Comparison of ENCODE assay signal across 13 mouse cellular contexts in the genomic region with DNA sequence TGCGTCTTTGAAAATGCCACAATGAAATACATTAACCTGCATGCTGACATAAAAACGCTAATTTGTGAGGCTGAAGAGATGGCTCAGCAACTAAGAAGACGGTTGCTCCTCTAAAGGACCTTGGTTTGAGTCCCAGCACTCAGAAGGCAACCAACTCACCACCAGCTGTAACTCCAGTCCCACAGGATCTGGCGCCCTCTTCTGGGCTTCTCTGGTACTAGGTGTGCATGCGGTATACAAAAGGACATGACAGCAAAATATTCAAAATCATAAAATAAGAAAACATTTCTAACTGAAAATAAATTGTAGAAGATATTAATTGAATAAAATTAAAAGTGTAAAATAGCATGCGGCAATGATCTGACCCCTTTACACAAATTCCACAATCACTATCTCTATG.
A peak's percentile ranks its signal among the peaks of the same experiment; 100 is the strongest.
DNase-seq lines count a peak whose midpoint lies in the region; ATAC-seq and TF ChIP-seq lines count a peak whose summit lies in the region.
"Had no signal": no experiment of that assay in that cellular context is flagged by ENCODE, and none has a peak within 500 bp of the region (broad histone marks: within the 10 kb centered on the region; RNA-seq: fewer than 3 reads in every experiment).

No protein-coding gene starts in this region.

- no peak for TF ChIP-seq EP300 in lung, postnatal 0 days (IDR thresholded peaks at IDR 0.05)
- no peak for TF ChIP-seq EP300 in ES-Bruce4 (IDR thresholded peaks at IDR 0.05; ENCODE audit: insufficient read depth, low read depth, low read length)

- no peak for DNase-seq in hindbrain, postnatal 0 days (ENCODE audit: low spot score)
- no peak for DNase-seq in hindbrain, embryonic 14.5 days (ENCODE audit: low spot score)
- DNase-seq in lung, postnatal 0 days (ENCODE audit: low spot score), result no peak
- no peak for DNase-seq in lung, postnatal 25 days (ENCODE audit: low spot score)
- no peak for DNase-seq in layer of hippocampus, adult 8-10 months (ENCODE audit: low spot score in 2 of 2)
- DNase-seq: adrenal gland, adult 2 months; cerebellum, adult 18-20 months; embryo, embryonic 11 days; gastrocnemius, postnatal 10 days; retina, postnatal 1 day had no signal

- no peaks in the 10 kb centered on the region for H3K36me3 ChIP-seq in hindbrain, postnatal 0 days (ENCODE audit: insufficient read depth, low read length)
- no peaks in the 10 kb centered on the region for H3K36me3 ChIP-seq in hindbrain, embryonic 14.5 days (replicated peaks; ENCODE audit: control insufficient read depth, insufficient read depth)
- no peaks in the 10 kb centered on the region for H3K36me3 ChIP-seq in lung, postnatal 0 days (ENCODE audit: insufficient read depth, low read length)
- no peaks in the 10 kb centered on the region for H3K36me3 ChIP-seq in ES-Bruce4 (ENCODE audit: control insufficient read depth, insufficient read depth, low read length, poor library complexity, severe bottlenecking)

- no peak overlapping the region for H3K4me3 ChIP-seq in hindbrain, postnatal 0 days (ENCODE audit: low read length)
- no peak overlapping the region for H3K4me3 ChIP-seq in hindbrain, embryonic 14.5 days (replicated peaks; ENCODE audit: low read length)
- H3K4me3 ChIP-seq in lung, postnatal 0 days (ENCODE audit: low read depth, low read length), result no peak overlapping the region
- H3K4me3 ChIP-seq in ES-Bruce4 (ENCODE audit: low read depth, low read length), result no peak overlapping the region
- H3K4me3 ChIP-seq in bone marrow macrophage, adult 2 months (ENCODE audit: insufficient read depth, low read length), result no peak overlapping the region

- H3K4me2 ChIP-seq in hindbrain, postnatal 0 days (ENCODE audit: low read depth, low read length), result no peak overlapping the region
- no peak overlapping the region for H3K4me2 ChIP-seq in hindbrain, embryonic 14.5 days (replicated peaks)
- H3K4me2 ChIP-seq in lung, postnatal 0 days (replicated peaks; ENCODE audit: low read depth, low read length), result no peak overlapping the region

- 0 out of 2 replicates have a peak, but pooled peaks cover 5% of the 10 kb centered on the region for H3K4me1 ChIP-seq in hindbrain, postnatal 0 days (ENCODE audit: insufficient read depth, low read length)
- H3K4me1 ChIP-seq in hindbrain, embryonic 14.5 days (replicated peaks; ENCODE audit: control insufficient read depth, insufficient read depth, low read length), result peaks cover 17% of the 10 kb centered on the region
- no peaks in the 10 kb centered on the region for H3K4me1 ChIP-seq in lung, postnatal 0 days (ENCODE audit: insufficient read depth, low read depth, low read length)
- no peaks in the 10 kb centered on the region for H3K4me1 ChIP-seq in ES-Bruce4 (ENCODE audit: control insufficient read depth, insufficient read depth, low read length)
- H3K4me1 ChIP-seq in bone marrow macrophage, adult 2 months (ENCODE audit: control insufficient read depth, insufficient read depth, low read length), result no peaks in the 10 kb centered on the region

- H3K9ac ChIP-seq in hindbrain, postnatal 0 days (replicated peaks; ENCODE audit: low read length), result no peak overlapping the region
- no peak overlapping the region for H3K9ac ChIP-seq in hindbrain, embryonic 14.5 days
- no peak overlapping the region for H3K9ac ChIP-seq in lung, postnatal 0 days (replicated peaks; ENCODE audit: low read depth)
- H3K9ac ChIP-seq in ES-Bruce4 (ENCODE audit: low read depth, poor library complexity, severe bottlenecking), result no peak overlapping the region

- H3K27me3 ChIP-seq in hindbrain, postnatal 0 days (ENCODE audit: insufficient read depth, low read length), result no peaks in the 10 kb centered on the region
- no peaks in the 10 kb centered on the region for H3K27me3 ChIP-seq in hindbrain, embryonic 14.5 days (ENCODE audit: control insufficient read depth, insufficient read depth, low read length)
- H3K27me3 ChIP-seq in lung, postnatal 0 days (replicated peaks; ENCODE audit: insufficient read depth, low read length), result no peaks in the 10 kb centered on the region
- no peaks in the 10 kb centered on the region for H3K27me3 ChIP-seq in ES-Bruce4 (ENCODE audit: control insufficient read depth, insufficient read depth, low read length, poor library complexity, severe bottlenecking)

- peak; percentile 44 for TF ChIP-seq CTCF in hindbrain, postnatal 0 days (IDR thresholded peaks at IDR 0.05; ENCODE audit: low read depth)
- TF ChIP-seq CTCF in lung, postnatal 0 days (IDR thresholded peaks at IDR 0.05), result peak; percentile 44
- TF ChIP-seq CTCF in ES-Bruce4 (IDR thresholded peaks at IDR 0.05; ENCODE audit: low read depth, low read length), result peak; percentile 55
- 0 out of 2 replicates have a peak, but pooled peaks have one; percentile 17 for TF ChIP-seq CTCF in bone marrow macrophage, adult 2 months (IDR thresholded peaks at IDR 0.05; ENCODE audit: low read depth, low read length)

- TF ChIP-seq POLR2A in ES-Bruce4 (IDR thresholded peaks at IDR 0.05; ENCODE audit: insufficient read depth, low read length), result no peak
- no peak for TF ChIP-seq POLR2A in bone marrow macrophage, adult 2 months (IDR thresholded peaks at IDR 0.05; ENCODE audit: borderline replicate concordance, low read depth, low read length)

- H3K9me3 ChIP-seq in hindbrain, postnatal 0 days (ENCODE audit: low read length), result peaks cover 7% of the 10 kb centered on the region; the same call in 1 of the 2 replicates
- peaks cover 6% of the 10 kb centered on the region; the same call in 1 of the 2 replicates for H3K9me3 ChIP-seq in hindbrain, embryonic 14.5 days (ENCODE audit: control insufficient read depth, low read length)
- H3K9me3 ChIP-seq in lung, postnatal 0 days (ENCODE audit: low read length), result peaks cover 5% of the 10 kb centered on the region; the same call in 1 of the 2 replicates
- peaks cover 3% of the 10 kb centered on the region for H3K9me3 ChIP-seq in ES-Bruce4 (replicated peaks; ENCODE audit: control insufficient read depth, insufficient read depth, low read length, poor library complexity, severe bottlenecking)

- no peak for ATAC-seq in hindbrain, postnatal 0 days
- no peak for ATAC-seq in hindbrain, embryonic 14.5 days (ENCODE audit: low FRiP score)
- ATAC-seq in lung, postnatal 0 days, result no peak
- ATAC-seq: intestine, embryonic 16.5 days had no signal

- 85% methylated on average over 6 of the region's 6 CpGs for WGBS in hindbrain, postnatal 0 days
- 85% methylated on average over 6 of the region's 6 CpGs for WGBS in hindbrain, embryonic 14.5 days
- 84% methylated on average over 6 of the region's 6 CpGs for WGBS in lung, postnatal 0 days

- no peak overlapping the region for H3K27ac ChIP-seq in hindbrain, postnatal 0 days
- no peak overlapping the region for H3K27ac ChIP-seq in hindbrain, embryonic 14.5 days
- no peak overlapping the region for H3K27ac ChIP-seq in lung, postnatal 0 days (ENCODE audit: low read length)
- no peak overlapping the region for H3K27ac ChIP-seq in ES-Bruce4 (ENCODE audit: insufficient read depth, low read length)
- H3K27ac ChIP-seq in bone marrow macrophage, adult 2 months (ENCODE audit: insufficient read depth, low read depth, low read length), result no peak overlapping the region
